Comparison of ENCODE assay signal across 8 mouse cellular contexts in genomic region chr3:35693039-35693438, GRCm38 (mm10).
DNase-seq lines count a peak whose midpoint lies in the region; ATAC-seq and TF ChIP-seq lines count a peak whose summit lies in the region.

No protein-coding gene starts in this region.

- H3K36me3 ChIP-seq in embryonic facial prominence, embryonic 13.5 days = no peaks in the 10 kb centered on the region
- H3K36me3 ChIP-seq in lung, embryonic 14.5 days (ENCODE audit: insufficient read depth) = no peaks in the 10 kb centered on the region

- no peaks in the 10 kb centered on the region for H3K27me3 ChIP-seq in embryonic facial prominence, embryonic 13.5 days
- H3K27me3 ChIP-seq in lung, embryonic 14.5 days (ENCODE audit: insufficient read depth, low read length) = no peaks in the 10 kb centered on the region

- no peaks in the 10 kb centered on the region for H3K9me3 ChIP-seq in embryonic facial prominence, embryonic 13.5 days
- H3K9me3 ChIP-seq in lung, embryonic 14.5 days (ENCODE audit: low read depth, low read length) = no peaks in the 10 kb centered on the region

- H3K4me1 ChIP-seq in embryonic facial prominence, embryonic 13.5 days = no peaks in the 10 kb centered on the region
- no peaks in the 10 kb centered on the region for H3K4me1 ChIP-seq in lung, embryonic 14.5 days (ENCODE audit: insufficient read depth)

- no peak overlapping the region for H3K9ac ChIP-seq in embryonic facial prominence, embryonic 13.5 days
- H3K9ac ChIP-seq in lung, embryonic 14.5 days = no peak overlapping the region

- H3K27ac ChIP-seq in embryonic facial prominence, embryonic 13.5 days = no peak overlapping the region
- H3K27ac ChIP-seq in lung, embryonic 14.5 days (ENCODE audit: low read depth) = no peak overlapping the region

- peak; percentile 90 for DNase-seq in CD4-positive helper T cell, adult 2 months (ENCODE audit: low read depth, low spot score)
- peak; percentile 84 for DNase-seq in adrenal gland, postnatal 14 days
- peak; percentile 74 to 80 for DNase-seq in heart, postnatal 10 days
- peak; percentile 56 to 86 for DNase-seq in layer of hippocampus, adult 18-20 months (ENCODE audit: low spot score in 2 of 2)
- DNase-seq in lung, embryonic 14.5 days = peak; percentile 88
- peak; percentile 19 for DNase-seq in ovary, adult 18-20 months (ENCODE audit: low spot score)
- DNase-seq in thymus, adult 18-20 months = peak; percentile 70 to 82

- 21% methylated on average over 6 of the region's 6 CpGs for WGBS in embryonic facial prominence, embryonic 13.5 days
- 38% methylated on average over 6 of the region's 6 CpGs for WGBS in lung, embryonic 14.5 days

- ATAC-seq in embryonic facial prominence, embryonic 13.5 days (ENCODE audit: insufficient number of reproducible peaks, insufficient read depth, low FRiP score, low TSS enrichment, low read depth) = 0 out of 2 replicates have a peak, but pooled peaks have one; percentile 29
- peak; percentile 85 for ATAC-seq in lung, embryonic 14.5 days (ENCODE audit: insufficient read depth)

- H3K4me3 ChIP-seq in embryonic facial prominence, embryonic 13.5 days = no peak overlapping the region
- H3K4me3 ChIP-seq in lung, embryonic 14.5 days (ENCODE audit: low read depth, low read length) = no peak overlapping the region

- intact Hi-C loops in heart, postnatal 10 days (cut with DNase I) = loop anchor here (2.0 to 10.0 kb wide), 4 partner anchors 122 to 372 kb away; partner anchors contain the start of gene Acad9

- peak; percentile 80 for TF ChIP-seq CTCF in lung, embryonic 14.5 days (IDR thresholded peaks at IDR 0.05; ENCODE audit: low read depth)

- H3K4me2 ChIP-seq in embryonic facial prominence, embryonic 13.5 days = no peak overlapping the region
- H3K4me2 ChIP-seq in lung, embryonic 14.5 days = no peak overlapping the region

Comparison
In these comparisons a context has a peak if more than half of its experiments do, and no peak if none do; other contexts are left out.
1. DNase-seq: peak in every context shown above with its lines; median percentile 90 in CD4-positive helper T cell, adult 2 months; 88 in lung, embryonic 14.5 days; 84 in adrenal gland, postnatal 14 days; 77 in heart, postnatal 10 days; 76 in thymus, adult 18-20 months; 71 in layer of hippocampus, adult 18-20 months; 19 in ovary, adult 18-20 months.